In the genomic region with DNA sequence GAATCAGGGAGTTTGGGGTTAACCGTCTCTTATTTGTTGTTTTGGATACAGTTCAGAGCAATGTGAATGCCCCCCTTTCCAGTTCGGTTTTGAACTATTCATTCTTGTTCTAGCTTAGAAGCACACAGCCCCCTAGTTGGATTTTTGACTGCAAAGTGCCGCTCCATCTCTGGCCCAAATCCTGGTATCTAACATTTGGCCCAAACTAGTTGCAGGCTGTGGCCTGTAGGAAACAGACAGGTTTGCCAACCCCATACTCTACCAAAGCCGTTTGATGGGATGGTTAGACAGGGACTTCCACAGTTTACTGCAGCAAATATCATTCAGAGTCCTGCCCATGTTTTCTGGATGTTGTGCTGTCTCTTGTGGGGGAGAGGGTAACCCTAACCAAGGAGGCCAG, we compare ENCODE assay signal across 17 mouse cellular contexts. TPM values are rescaled to one million over a fixed set of nuclear protein-coding genes. Genes with fewer than 3 reads are reported as not detected.
"Had no signal": no experiment of that assay in that cellular context is flagged by ENCODE, and none has a peak within 500 bp of the region (broad histone marks: within the 10 kb centered on the region; RNA-seq: fewer than 3 reads in every experiment).

No protein-coding gene starts in this region.

- ATAC-seq: intestine, postnatal 0 days; midbrain, embryonic 13.5 days had no signal

- H3K4me2 ChIP-seq: liver, embryonic 13.5 days had no signal

- H3K4me3 ChIP-seq: kidney, embryonic 15.5 days; liver, embryonic 13.5 days; lung, embryonic 15.5 days; megakaryocyte, embryonic 14.5 days; midbrain, embryonic 10.5 days; midbrain, embryonic 13.5 days had no signal

- H3K27ac ChIP-seq: kidney, embryonic 15.5 days; limb, embryonic 10.5 days; limb, embryonic 13.5 days; liver, embryonic 13.5 days; lung, embryonic 15.5 days; midbrain, embryonic 10.5 days; midbrain, embryonic 13.5 days had no signal

- H3K36me3 ChIP-seq: kidney, embryonic 15.5 days; limb, embryonic 10.5 days; limb, embryonic 13.5 days; liver, embryonic 13.5 days; lung, embryonic 15.5 days; midbrain, embryonic 10.5 days; midbrain, embryonic 13.5 days had no signal

- H3K27me3 ChIP-seq: lung, embryonic 15.5 days had no signal

- H3K9me3 ChIP-seq: kidney, embryonic 15.5 days; limb, embryonic 10.5 days; limb, embryonic 13.5 days; liver, embryonic 13.5 days; lung, embryonic 15.5 days; megakaryocyte, embryonic 14.5 days; midbrain, embryonic 10.5 days; midbrain, embryonic 13.5 days had no signal

- DNase-seq: kidney, adult 2 months; kidney, postnatal 10 days; kidney, postnatal 36 days; liver, embryonic 13.5 days; lung, adult 18-20 months; lung, postnatal 10 days; lung, postnatal 36 days; thymus, adult 18-20 months; thymus, postnatal 36 days had no signal

- H3K9ac ChIP-seq: kidney, embryonic 15.5 days; limb, embryonic 13.5 days; liver, embryonic 13.5 days; lung, embryonic 15.5 days; midbrain, embryonic 13.5 days had no signal

RNA-seq across cellular contexts. Expression of a gene that starts 1.1 kb away (rescaled TPM):
- polyA plus RNA-seq: midbrain, embryonic 10.5 days had no signal
